Mouse (Mus musculus): ENCODE data around the gene Cnih2.

Cnih2 gene

GRCm38 (mm10) chr19:5068570-5069234 is 29.6 kb downstream of the Cnih2 start:
- no peak for DNase-seq (ENCODE audit: low spot score in 2 of 2)

- DNase-seq (ENCODE audit: low spot score in 2 of 2), result no peak
Measured at GRCm38 (mm10) chr19:5067867-5068569, 30.3 kb downstream of the Cnih2 start, which contains the start of gene Cd248. Gene Cd248 (plus strand): TSS chr19:5068078.

- no peak for DNase-seq (ENCODE audit: low spot score in 2 of 2)
Measured at GRCm38 (mm10) chr19:5067040-5067799, 31.1 kb downstream of the Cnih2 start.

- DNase-seq (ENCODE audit: low spot score in 2 of 2), result no peak
Measured at GRCm38 (mm10) chr19:5065104-5065503, 33.2 kb downstream of the Cnih2 start.

GRCm38 (mm10) chr19:5062446-5062845 is 35.9 kb downstream of the Cnih2 start:
- no peak for DNase-seq (ENCODE audit: low spot score in 2 of 2)

GRCm38 (mm10) chr19:5062041-5062440 is 36.3 kb downstream of the Cnih2 start:
- no peak for DNase-seq (ENCODE audit: low spot score in 2 of 2)

DNA sequence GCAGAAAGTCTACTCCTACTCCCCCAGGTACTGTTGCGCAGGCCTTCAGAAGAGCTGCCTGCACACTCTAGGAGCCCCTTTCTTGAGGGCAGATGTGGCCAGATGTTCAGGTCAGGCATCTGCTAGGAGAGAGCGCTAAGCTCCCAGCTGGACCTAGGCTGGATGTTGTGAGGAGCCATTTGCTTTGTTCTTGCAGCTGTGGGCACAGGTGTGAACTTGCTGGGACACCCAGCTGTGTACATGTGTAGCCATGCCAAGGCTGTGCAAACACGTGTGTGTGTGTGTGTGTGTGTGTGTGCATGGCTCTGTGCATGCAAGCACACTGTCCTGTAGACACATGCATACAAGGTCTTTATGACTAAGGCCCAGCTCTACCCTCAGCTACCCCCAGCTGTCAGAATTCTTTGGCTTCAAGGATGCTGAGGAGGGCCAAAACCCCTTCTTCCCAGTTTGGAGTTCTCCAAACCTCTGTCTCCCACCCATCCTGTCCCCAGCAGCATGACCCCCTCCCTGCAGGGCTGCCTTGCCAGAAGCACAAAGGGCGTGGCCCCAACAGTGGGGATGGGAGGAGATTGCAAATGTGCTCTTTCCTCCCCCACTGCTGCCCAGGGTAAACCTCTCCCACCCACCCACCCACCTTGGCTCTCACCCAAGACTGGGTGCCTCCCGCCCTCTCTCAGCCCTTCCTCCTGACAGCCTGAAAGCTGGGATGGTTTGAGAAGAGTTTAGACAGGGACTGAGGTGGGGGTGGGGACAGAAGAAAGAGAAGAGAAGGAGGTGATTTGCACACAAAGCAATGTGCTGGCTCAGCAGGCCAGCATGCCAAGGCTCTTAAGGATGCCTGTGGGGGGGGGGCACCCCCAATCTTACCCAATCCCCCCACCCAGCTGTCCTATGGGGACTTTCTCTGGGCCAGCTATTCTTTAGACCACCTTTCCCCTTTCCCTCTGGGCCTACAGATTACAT is 37.7 kb downstream of the Cnih2 start:
- no peak for DNase-seq (ENCODE audit: low spot score in 2 of 2)

- no peak for DNase-seq (ENCODE audit: low spot score in 2 of 2)
Measured at GRCm38 (mm10) chr19:5058801-5059771, 39.2 kb downstream of the Cnih2 start.

DNA sequence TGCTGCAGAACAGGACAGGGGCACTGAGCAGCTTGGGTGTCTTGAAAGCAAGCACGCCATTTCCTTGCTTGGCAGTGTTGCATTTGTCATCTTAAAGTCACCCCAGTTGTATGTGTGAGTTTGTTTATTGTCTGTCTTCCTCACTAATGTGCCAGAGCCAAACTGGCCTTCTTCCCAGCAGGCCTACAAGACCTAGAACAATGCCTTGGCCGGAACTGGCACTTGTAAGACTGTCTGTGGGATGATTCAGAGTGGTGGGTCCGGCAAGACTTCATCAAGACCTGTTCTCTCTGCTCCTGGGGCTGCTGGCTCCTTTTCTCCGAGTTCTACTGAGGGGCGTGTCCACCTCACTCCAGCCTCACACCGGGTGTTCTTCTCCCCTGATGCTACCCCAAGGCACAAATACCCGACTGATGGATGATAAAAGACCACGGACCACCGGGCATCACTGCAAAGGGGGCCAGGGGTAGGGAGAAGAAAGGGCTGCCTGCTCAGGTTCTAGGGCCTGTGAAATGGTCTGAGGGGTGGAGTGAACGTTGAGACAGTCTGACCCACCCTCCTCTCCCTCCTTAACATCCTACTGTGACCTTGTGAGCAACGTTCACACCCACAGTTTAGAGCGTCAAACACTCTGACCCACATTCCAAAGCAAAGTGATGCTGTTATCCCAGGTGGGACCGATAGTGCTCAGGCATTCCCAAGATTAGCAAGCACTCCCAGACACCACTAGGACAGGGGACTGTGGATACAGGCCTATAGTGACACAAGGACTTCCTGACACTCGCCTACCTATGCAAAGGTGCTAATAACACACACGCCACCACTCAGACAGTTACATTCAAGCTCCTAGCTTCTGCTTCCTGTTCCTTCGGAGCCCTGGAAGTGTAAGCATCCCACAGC is 40.2 kb downstream of the Cnih2 start:
- no peak for DNase-seq (ENCODE audit: low spot score in 2 of 2)

DNA sequence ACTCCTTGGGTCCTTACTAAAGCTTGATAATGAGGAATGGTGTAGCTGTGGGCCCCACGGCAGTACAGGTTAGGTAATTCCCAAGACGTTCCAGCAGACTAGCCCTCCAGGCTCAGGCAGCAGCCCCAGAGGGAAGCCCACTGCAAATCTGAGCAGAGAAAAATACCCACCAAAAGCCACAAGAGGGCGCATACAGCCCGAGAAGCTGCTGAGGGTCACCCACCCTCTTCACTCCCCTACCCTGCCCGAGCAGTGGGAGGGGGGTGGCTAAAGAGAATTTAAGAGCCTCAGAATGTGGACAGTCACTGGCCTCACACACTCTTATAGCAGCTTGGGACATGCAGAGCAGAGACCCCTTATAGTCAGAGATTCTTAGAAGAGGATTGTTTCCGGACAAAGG is 42.1 kb downstream of the Cnih2 start:
- peak in 1 of 2 experiments; percentile 61 for DNase-seq (ENCODE audit: low spot score in 2 of 2)

DNA sequence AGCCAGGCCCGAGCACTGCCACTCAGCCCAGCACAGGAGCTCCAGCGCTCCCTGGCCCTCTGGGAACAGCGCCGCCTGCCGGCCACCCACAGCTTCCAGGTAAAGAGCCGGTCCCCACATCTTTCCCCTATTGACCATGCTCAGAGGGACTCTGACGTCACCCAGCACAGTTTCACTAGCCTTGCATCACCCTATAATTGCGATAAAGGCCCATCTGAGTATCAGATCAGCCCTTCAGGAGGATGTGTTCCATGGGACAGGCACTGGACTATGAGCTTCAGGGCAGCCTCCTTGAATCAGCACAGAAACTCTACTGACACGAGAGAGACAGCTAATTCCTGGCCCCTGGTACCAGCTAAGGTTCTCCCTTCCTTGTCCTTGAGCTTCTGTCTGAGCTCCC is 44.4 kb downstream of the Cnih2 start:
- peak in 1 of 2 experiments; percentile 48 for DNase-seq (ENCODE audit: low spot score in 2 of 2)

DNA sequence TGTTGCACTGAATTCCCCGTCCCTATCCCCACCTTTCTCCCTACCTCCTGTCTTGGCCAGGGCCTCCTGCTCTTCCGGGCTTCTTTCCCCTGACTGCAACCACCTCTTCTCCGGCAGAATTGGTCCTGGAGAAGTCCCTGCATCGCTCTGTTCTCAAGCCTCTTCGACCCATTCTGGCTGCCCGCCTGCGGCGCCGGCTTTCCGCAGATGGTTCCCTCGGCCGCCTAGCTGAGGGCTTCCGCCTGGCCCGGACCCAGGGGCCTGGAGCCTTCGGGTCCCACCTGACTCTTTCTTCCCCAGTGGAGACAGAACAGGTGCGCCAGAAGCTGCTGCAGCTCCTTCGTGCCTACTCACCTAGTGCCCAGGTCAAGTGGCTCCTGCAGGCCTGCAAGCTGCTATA is 45.5 kb downstream of the Cnih2 start:
- no peak for DNase-seq (ENCODE audit: low spot score in 2 of 2)

- DNase-seq (ENCODE audit: low spot score in 2 of 2), result peak in 1 of 2 experiments; percentile 44
Measured at GRCm38 (mm10) chr19:5052166-5052822, 46.0 kb downstream of the Cnih2 start.

- DNase-seq (ENCODE audit: low spot score in 2 of 2), result no peak
Measured at GRCm38 (mm10) chr19:5051515-5051914, 46.8 kb downstream of the Cnih2 start.

DNA sequence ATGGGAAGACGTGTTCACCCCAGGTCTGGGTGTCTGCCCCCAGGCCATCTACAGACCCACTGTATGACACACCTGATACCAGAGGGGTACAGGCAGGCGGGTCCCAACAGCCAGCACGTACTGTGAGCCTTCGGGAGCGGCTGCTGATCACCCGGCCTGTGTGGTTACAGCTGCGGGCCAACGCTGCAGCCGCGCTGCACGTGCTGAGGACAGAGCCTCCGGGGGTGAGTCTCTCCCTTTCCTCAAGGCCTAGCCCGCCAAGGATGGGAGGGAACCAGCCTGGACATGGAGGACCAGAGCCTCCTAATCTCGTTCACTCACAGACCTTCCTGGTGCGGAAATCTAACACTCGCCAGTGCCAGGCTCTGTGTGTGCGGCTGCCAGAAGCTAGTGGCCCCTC is 47.3 kb downstream of the Cnih2 start:
- DNase-seq (ENCODE audit: low spot score in 2 of 2), result peak in 1 of 2 experiments; percentile 47

DNA sequence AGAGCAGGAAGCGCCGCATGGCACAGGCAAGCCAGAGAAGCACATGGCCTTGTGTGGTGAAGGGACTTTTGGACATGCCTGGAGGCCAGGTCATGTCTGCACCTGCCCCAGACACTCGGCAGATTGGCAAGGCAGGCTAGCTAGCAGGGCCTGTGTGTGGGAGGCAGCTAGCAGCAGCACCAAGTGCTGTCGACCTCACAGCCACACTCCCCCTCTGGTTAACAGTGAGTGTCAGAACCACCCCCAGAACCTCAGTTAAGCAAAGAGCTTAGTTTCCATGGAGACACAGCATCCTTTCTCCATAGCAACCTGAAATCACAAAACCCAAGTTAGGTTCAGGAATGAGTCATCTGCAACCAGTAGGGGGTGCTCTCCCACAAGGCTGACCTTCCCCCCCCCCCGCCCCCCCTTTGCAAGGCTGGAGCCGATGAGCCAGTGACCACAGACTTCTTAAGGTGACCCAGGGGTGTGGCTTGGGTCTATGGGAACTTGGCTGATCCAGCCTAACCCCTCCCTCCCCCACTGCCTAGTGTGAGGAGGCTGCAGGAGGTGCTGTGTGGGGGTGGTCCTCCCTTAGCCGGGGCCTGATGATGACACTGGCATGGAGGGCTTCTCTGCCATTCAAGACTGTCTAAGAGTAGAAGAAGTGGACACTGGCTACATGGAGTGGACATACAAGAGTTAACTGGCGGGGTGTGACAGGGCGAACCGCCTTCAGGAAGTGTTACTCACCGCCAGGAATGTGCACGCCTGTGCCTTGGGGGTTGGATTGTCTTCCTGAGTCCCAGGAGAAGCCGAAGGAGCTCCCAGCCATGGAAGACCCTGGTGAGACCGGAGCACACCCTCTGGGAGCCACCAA is 48.0 kb downstream of the Cnih2 start, which contains the start of gene Rin1:
TSS of gene Rin1 (plus strand) at position 435 of the 859 bp plus-strand sequence.
- peak; percentile 73 to 89 for DNase-seq (ENCODE audit: low spot score in 2 of 2)

DNA sequence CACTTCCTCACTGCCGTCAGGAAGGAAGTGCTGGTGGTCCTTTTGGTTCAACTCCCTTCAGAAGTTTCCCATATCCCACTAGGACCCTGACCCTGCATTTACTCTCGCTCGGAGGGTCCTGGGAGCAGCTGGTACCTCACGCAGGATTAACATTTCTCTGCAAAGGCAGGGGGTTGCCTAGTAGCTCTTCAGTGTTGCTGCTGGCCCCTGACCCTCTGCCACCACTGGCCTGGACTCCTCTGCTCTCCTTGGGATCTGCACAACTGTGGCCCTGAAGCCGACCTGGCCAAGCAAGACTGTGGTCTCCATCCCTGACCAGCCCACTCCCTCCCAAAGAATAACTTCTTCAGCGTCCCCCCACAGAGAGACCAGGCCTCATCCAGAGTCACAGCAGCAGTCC is 49.0 kb downstream of the Cnih2 start:
- DNase-seq (ENCODE audit: low spot score in 2 of 2), result peak in 1 of 2 experiments; percentile 36

All from right cerebral cortex, postnatal 10 days (tissue).